Mouse (Mus musculus) limb, embryonic 10.5 days (tissue): ENCODE measurements around the gene Ice1. TPM values are rescaled to one million over a fixed set of nuclear protein-coding genes. Genes with fewer than 3 reads are reported as not detected.

Experiments
- DNase-seq: peaks from one replicate; pipeline ENCODE4 v3.0.0-alpha.2; 2017; ENCODE audit warnings: low spot score
- H3K27ac ChIP-seq: fragments of 300-500 bp; sonication (generic); 2 replicates; pipeline ENCODE4 v1.5.1; 2016; ENCODE audit warnings: mild to moderate bottlenecking
- H3K27me3 ChIP-seq: fragments of 300-500 bp; sonication (generic); 2 replicates; pipeline ENCODE4 v1.6.1; 2016; ENCODE audit warnings: low read depth, mild to moderate bottlenecking; ENCODE audit not compliant: poor library complexity, severe bottlenecking
- H3K36me3 ChIP-seq: fragments of 300-500 bp; sonication (generic); 2 replicates; pipeline ENCODE4 v1.6.1; 2016; ENCODE audit warnings: mild to moderate bottlenecking, moderate library complexity
- H3K4me1 ChIP-seq: fragments of 300-500 bp; sonication (generic); 2 replicates; pipeline ENCODE4 v1.6.1; 2016
- H3K4me3 ChIP-seq: fragments of 300-500 bp; sonication (generic); 2 replicates; pipeline ENCODE4 v1.5.1; 2016; ENCODE audit warnings: mild to moderate bottlenecking, moderate library complexity
- H3K9me3 ChIP-seq: fragments of 300-500 bp; sonication (generic); replicated peaks from 2 replicates; pipeline ENCODE4 v1.6.1; 2016; ENCODE audit warnings: mild to moderate bottlenecking
- WGBS: fragments of 180-500 bp; shearing (Covaris S2); methylation state at CpG from one replicate; pipeline ENCODE4 v1.1.7; 2016; 5-methylcytosine and 5-hydroxymethylcytosine counted together
- polyA plus RNA-seq: library from polyadenylated mRNA; unstranded; fragments of >200 nt; fragmentation: Nextera tagmentation; extraction: Ambion mirVana; gene quantifications from 2 replicates; pipeline ENCODE4 v1.2.1, GENCODE M21; 2016

The Ice1 gene
- polyA plus RNA-seq, 1 experiment from 2014 or later = 23.9 TPM

DNA sequence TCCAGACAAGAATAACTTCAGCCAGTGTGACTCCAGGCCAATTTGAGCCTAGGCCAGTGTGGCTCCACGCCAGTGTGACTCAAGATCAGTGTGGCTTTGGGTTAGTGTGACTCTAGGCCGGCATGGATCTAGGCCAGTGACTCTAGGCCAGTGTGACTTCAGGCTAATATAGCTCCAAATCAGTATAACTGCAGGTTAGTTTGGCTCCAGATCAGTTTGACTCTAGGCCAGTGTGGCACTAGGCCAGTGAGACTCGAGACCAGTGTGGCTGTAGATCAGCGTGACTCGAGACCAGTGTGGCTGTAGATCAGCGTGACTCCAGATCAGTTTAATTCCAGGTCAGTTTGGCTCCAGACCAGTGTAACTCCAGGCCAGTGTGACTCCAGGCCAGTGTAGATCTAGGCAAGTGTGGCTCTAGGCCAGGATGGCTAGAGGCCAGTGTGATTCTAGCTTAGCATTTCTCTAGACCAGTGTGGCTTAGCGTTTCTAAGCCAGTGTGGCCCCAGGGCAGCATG is 47.1 kb downstream of the Ice1 start:
- no peak for DNase-seq
- Histone ChIP-seq H3K4me3 (no peak overlapping the region), H3K27ac (no peak overlapping the region), H3K36me3 (peaks cover 96% of the 10 kb centered on the region), H3K9me3 (no peaks in the 10 kb centered on the region), H3K27me3 (no peaks in the 10 kb centered on the region), H3K4me1 (no peaks in the 10 kb centered on the region)
- 96% methylated on average over 7 of the region's 7 CpGs for WGBS

DNA sequence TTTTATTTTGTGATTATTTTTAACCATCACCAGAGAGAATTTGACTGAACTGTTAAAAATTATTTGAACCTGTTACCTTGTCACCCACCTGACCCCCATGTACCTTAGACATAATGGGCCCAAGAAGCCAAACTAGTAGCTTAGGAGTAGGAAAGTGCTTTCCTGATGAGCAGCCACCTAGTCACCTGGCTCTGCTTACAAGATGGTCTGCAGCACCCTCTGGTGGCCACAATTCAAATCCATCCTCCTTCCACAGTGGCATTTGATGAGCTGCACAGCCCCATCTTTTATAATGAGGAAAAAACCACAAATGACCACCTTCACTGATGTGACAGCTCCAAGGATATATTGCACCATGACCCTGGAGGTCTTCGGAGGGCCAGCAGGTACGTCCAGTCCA is 50.5 kb downstream of the Ice1 start:
- peaks cover 68% of the 10 kb centered on the region for H3K36me3 ChIP-seq
- WGBS = 76% methylated on average over 2 of the region's 2 CpGs

DNA sequence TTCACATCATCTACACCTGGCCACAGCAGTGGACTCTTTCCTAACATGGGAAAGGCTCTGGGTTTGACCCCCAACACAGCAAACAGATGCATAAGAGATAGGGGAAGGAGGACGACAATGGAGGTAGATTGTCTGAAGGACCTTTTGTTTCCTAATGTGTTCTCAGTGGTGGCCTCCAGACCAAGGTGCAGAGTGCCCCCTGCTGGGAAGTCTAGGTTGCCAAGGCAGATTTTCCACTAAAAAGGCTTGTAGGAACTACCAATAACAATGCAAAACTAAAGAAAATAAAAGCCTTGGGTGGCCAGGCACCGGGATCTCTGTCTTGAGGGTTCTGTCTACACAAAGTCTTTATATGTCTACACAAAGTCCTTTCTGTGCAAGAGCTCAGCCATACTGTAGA is 54.9 kb downstream of the Ice1 start:
- no peaks in the 10 kb centered on the region for H3K4me1 ChIP-seq
- H3K36me3 ChIP-seq = peaks cover 27% of the 10 kb centered on the region
- WGBS = 70% methylated on average over 2 of the region's 2 CpGs
- no peaks in the 10 kb centered on the region for H3K27me3 ChIP-seq
- peak; percentile 38 for DNase-seq
- H3K4me3 ChIP-seq = no peak overlapping the region
- H3K27ac ChIP-seq = no peak overlapping the region
- H3K9me3 ChIP-seq = no peaks in the 10 kb centered on the region

More for the DNA sequence above, 50.5 kb downstream of the Ice1 start:
- H3K27ac ChIP-seq = no peak overlapping the region
- no peaks in the 10 kb centered on the region for H3K4me1 ChIP-seq
- no peaks in the 10 kb centered on the region for H3K27me3 ChIP-seq
- no peak overlapping the region for H3K4me3 ChIP-seq
- DNase-seq = peak; percentile 62
- no peaks in the 10 kb centered on the region for H3K9me3 ChIP-seq

DNA sequence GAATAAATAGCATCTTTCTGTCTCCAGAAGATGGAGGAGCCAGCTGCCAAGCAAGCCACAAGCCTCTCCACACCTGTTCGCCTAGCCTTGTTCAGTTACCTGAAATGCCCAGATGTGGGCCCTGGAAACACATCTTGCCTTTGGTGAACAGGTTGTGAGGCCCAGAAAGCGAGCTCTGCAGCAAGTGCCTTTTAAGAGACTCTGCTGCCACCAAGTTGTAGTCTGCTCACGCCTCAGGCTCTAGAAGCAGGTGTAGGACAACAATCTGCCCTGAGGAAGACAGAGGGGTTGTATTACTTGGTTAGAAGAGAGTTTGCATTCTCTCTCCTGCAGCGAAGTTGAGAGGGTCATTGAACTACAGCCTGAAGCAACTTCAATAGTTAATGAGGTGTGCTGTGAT is 55.9 kb downstream of the Ice1 start:
- no peak overlapping the region for H3K4me3 ChIP-seq
- no peaks in the 10 kb centered on the region for H3K4me1 ChIP-seq
- no peaks in the 10 kb centered on the region for H3K9me3 ChIP-seq
- H3K36me3 ChIP-seq = peaks cover 17% of the 10 kb centered on the region
- no peak for DNase-seq
- WGBS = 90% methylated on average over 4 of the region's 4 CpGs
- no peaks in the 10 kb centered on the region for H3K27me3 ChIP-seq
- no peak overlapping the region for H3K27ac ChIP-seq

DNA sequence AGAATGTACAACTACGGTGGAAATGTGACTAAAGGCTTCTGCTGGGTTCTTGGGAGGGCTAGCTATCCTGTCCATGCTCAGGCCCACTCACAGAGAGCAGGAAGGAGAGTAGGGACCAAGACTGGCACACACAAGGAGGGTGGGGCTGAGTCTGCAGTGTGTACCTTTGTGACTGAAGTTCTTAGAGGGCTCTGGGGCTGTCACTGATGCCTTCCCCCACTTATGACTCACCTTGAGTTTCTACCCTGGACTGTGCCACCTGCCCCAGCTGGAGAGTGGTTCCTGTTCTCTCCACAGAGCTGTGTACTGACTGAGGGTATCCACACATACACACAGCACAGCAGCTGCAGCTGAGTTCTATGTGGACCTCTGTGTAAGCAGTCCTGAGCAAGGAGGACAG is 63.2 kb downstream of the Ice1 start:
- no peak overlapping the region for H3K27ac ChIP-seq
- 96% methylated on average over 1 of the region's 1 CpGs for WGBS

DNA sequence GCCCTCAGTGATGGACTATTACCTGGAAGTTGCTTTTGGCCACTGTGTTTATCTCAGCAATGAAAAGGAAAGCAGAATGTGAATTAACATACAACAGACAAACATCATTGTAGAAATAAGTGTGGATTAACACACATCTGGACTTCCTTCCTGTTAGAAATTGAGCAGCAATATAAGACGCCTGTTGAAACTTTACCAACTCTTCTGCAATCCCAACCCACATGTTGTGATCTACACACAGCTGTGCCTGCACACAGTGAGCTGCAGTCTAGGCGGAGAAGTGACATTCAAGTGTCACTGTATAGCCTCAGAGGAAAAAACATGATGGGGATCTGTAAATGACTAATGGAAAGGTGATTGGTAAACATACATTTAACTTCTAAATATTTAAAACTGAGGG is 69.5 kb downstream of the Ice1 start:
- Histone ChIP-seq H3K36me3 (no peaks in the 10 kb centered on the region), H3K27ac (no peak overlapping the region), H3K4me3 (no peak overlapping the region), H3K9me3 (no peaks in the 10 kb centered on the region), H3K27me3 (no peaks in the 10 kb centered on the region), H3K4me1 (no peaks in the 10 kb centered on the region)
- DNase-seq = no peak
- 80% methylated on average over 2 of the region's 2 CpGs for WGBS

More for the DNA sequence above, 63.2 kb downstream of the Ice1 start:
- H3K36me3 ChIP-seq = no peaks in the 10 kb centered on the region
- H3K4me3 ChIP-seq = no peak overlapping the region
- no peaks in the 10 kb centered on the region for H3K4me1 ChIP-seq
- no peaks in the 10 kb centered on the region for H3K27me3 ChIP-seq
- H3K9me3 ChIP-seq = no peaks in the 10 kb centered on the region
- no peak for DNase-seq

DNA sequence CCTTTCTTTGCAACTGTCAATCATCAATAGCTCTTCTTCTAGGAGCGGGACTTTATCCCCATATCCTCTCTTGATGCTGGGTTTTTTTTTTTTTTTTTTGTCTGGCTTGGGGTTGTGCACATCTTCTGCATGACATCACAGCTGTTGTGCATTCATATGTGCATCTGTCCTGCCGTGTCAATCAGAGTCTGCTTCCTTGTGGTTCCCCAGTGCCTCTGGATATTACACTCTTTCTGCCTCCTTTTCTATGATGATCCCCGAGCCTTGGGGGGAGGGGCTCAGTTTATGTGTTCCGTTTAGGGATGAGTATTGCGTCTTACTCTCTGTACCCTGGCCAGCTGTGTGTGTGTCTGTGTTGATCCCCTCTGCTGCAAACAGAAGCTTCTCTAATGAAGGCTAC is 84.0 kb downstream of the Ice1 start:
- DNase-seq = no peak
- no peaks in the 10 kb centered on the region for H3K36me3 ChIP-seq
- H3K9me3 ChIP-seq = no peaks in the 10 kb centered on the region
- no peaks in the 10 kb centered on the region for H3K27me3 ChIP-seq
- no peak overlapping the region for H3K27ac ChIP-seq
- H3K4me1 ChIP-seq = no peaks in the 10 kb centered on the region
- H3K4me3 ChIP-seq = no peak overlapping the region
- 87% methylated on average over 5 of the region's 5 CpGs for WGBS

DNA sequence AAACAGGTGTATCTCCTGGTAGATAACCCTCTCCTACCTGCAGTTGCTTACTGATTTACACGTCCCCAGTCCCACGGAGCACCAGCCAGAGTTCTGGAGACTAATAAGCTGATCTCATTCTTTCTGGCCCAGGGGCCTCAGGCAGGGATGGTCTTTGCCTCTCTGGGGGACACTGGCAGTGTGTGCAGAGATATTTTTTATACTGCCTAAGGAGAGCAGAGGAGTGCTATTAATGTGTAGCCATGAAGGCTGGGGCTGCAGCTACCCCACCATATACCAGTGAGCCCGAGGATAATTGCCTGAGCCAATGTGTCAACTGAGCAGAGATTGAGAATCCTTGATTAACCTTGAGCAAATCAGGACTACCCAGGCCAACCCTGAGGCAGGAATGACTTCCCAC is 90.0 kb downstream of the Ice1 start:
- H3K27ac ChIP-seq = no peak overlapping the region
- DNase-seq = no peak
- no peaks in the 10 kb centered on the region for H3K4me1 ChIP-seq
- H3K4me3 ChIP-seq = no peak overlapping the region
- 71% methylated on average over 3 of the region's 3 CpGs for WGBS
- H3K36me3 ChIP-seq = no peaks in the 10 kb centered on the region
- no peaks in the 10 kb centered on the region for H3K27me3 ChIP-seq
- H3K9me3 ChIP-seq = no peaks in the 10 kb centered on the region

DNA sequence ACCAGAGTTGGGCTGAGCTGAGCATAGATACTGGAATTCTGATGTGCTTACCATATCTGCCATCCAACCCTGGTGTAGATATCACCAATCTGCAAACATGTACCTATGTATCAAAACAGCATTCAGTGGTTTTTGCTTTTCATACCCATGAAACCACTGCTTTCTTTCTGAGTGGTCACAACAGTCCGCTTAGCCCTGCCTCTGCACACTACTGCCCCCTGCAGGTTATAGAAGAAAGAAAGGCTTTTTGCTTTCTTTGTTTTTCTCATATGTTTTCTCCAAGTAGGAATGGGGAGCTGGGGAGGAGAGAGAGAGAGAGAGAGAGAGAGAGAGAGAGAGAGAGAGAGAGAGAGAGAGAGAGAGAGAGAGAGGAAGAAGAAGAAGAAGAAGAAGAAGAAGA is 92.2 kb downstream of the Ice1 start:
- H3K27me3 ChIP-seq = no peaks in the 10 kb centered on the region
- no peak overlapping the region for H3K27ac ChIP-seq
- no peaks in the 10 kb centered on the region for H3K4me1 ChIP-seq
- no peak overlapping the region for H3K4me3 ChIP-seq
- no peaks in the 10 kb centered on the region for H3K36me3 ChIP-seq
- 5% methylated on average over 1 of the region's 1 CpGs for WGBS
- no peak for DNase-seq
- H3K9me3 ChIP-seq = no peaks in the 10 kb centered on the region

DNA sequence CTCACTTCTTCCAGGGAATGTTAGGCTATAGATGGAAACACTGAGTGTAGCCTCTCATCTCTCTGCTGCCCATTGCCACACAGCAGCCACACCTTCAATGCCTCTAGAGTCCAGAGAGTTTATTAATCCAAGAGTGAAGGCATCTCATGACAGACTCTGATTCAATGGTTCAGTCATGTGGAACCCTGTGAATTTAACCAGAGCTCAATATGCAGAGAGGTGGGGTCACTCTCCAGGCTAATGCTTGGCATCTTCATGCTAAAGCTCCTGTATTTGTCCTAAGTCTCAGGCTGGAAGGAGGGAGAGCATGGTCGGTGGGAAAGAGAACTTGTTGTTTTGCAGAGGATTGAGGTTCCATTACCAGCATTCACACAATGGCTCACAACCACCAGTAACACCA is 97.6 kb downstream of the Ice1 start:
- no peaks in the 10 kb centered on the region for H3K36me3 ChIP-seq
- H3K4me3 ChIP-seq = no peak overlapping the region
- H3K4me1 ChIP-seq = no peaks in the 10 kb centered on the region
- DNase-seq = no peak
- H3K27me3 ChIP-seq = no peaks in the 10 kb centered on the region
- no peaks in the 10 kb centered on the region for H3K9me3 ChIP-seq
- no peak overlapping the region for H3K27ac ChIP-seq
- 81% methylated on average over 1 of the region's 1 CpGs for WGBS

DNA sequence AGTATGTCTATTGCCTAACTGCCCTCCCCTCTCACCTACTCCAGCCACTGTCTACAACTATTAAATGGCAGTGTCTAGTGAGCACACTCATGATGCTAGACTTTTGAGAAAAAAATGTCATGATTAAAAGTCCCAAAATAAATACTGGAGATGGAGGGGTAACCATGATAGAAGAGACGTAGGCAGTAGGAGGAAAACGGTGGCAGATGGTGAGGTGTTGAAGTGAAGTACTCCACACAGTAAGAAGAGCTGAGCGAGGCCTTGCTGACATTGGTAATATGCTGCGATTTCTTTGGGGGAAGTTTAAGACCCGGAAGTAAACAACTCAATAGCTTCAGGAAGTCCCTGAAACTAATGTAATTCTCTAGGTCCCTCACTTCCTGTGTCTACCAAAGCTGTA is 104.0 kb downstream of the Ice1 start:
- no peak overlapping the region for H3K4me3 ChIP-seq
- no peak for DNase-seq
- H3K27ac ChIP-seq = no peak overlapping the region
- no peaks in the 10 kb centered on the region for H3K9me3 ChIP-seq
- H3K27me3 ChIP-seq = no peaks in the 10 kb centered on the region
- 92% methylated on average over 5 of the region's 5 CpGs for WGBS
- no peaks in the 10 kb centered on the region for H3K36me3 ChIP-seq
- no peaks in the 10 kb centered on the region for H3K4me1 ChIP-seq

DNA sequence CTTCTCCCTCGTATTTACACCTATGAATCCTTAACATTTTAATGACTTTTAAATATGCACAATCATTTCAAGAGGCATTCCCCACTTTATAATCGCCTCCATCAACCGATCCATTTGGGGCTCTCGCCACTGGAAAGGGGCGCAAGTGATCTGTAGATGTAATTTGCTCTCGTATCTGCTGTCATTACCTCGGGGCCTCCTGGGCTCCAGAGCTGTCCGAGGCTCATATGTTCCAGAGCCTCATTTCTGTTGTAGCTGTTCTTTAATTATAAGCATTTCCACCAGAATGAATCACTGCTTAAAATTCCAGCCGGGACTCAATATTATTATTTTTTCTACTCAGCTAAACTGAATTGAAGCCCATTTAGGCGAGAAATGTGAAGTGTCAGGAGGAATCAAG is 104.7 kb downstream of the Ice1 start:
- Histone ChIP-seq H3K4me3 (no peak overlapping the region), H3K27me3 (no peaks in the 10 kb centered on the region), H3K9me3 (no peaks in the 10 kb centered on the region), H3K4me1 (no peaks in the 10 kb centered on the region), H3K27ac (no peak overlapping the region), H3K36me3 (no peaks in the 10 kb centered on the region)
- DNase-seq = no peak
- WGBS = 91% methylated on average over 10 of the region's 10 CpGs

DNA sequence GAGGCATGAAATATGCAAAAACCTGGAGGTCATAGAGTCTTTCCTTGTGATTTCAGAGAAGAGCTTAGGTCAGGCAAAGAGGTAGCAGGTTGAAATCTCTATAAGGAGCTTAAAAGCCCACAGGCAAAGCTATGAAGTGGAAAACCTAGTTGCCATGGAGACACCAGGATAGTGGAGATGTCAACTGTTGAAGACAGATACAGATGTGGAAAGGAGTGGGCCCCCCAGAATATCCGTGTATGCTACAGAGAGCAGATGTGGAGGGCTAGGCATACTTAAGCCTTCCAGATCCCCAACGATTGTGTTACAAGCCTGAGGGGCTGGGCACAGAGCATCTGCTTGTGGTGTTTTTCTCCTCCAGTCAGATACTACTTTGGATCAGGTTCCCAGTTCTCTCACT is 119.8 kb downstream of the Ice1 start:
- no peak overlapping the region for H3K4me3 ChIP-seq
- no peaks in the 10 kb centered on the region for H3K4me1 ChIP-seq
- no peaks in the 10 kb centered on the region for H3K36me3 ChIP-seq
- no peaks in the 10 kb centered on the region for H3K9me3 ChIP-seq
- H3K27ac ChIP-seq = no peak overlapping the region
- 77% methylated on average over 2 of the region's 2 CpGs for WGBS
- no peaks in the 10 kb centered on the region for H3K27me3 ChIP-seq
- no peak for DNase-seq

DNA sequence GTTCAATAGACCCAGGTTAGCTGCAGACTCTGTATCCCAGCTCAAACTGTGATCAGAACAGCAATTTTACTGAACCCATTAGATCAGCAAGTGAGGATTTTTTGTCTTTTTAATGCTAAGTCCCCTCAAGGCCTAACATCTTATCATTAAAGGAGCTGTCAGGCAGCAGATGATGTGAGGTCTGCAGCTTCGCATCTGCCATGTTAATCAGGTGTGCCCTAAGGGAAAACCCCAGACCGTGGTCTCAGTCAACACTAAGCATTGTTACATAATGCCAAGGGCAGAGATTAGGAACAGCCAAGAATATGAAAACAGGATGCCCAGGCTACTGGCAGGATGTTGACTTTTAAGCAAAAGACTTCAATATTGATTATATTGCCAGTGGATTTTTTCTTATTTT is 122.4 kb downstream of the Ice1 start:
- no peaks in the 10 kb centered on the region for H3K4me1 ChIP-seq
- no peaks in the 10 kb centered on the region for H3K9me3 ChIP-seq
- H3K27me3 ChIP-seq = no peaks in the 10 kb centered on the region
- no peak overlapping the region for H3K27ac ChIP-seq
- no peaks in the 10 kb centered on the region for H3K36me3 ChIP-seq
- DNase-seq = no peak
- 81% methylated on average over 2 of the region's 2 CpGs for WGBS
- no peak overlapping the region for H3K4me3 ChIP-seq
